Mouse (Mus musculus): ENCODE measurements around the gene March4.

The March4 gene

DNA sequence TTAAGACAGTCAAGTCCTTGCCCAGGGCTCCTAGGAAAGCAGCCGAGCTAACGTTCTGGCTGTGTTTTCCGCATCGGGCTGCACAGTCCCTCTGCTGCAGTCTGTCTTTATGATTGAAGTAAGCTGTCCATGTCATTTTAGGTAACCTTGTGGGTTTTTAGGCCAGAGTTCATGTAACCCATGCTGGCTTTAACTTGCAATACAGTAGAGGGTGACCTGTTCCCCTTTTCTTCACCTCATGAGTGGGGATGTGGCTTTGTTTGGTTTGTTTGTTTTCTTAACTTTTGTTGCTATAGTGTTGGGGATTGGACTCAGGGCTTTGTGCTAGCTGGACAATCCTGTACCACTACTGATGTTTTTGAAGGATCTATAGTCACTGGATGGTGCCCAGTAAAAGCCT, 146.3 kb downstream of the March4 start:
- DNase-seq (ENCODE audit: low spot score), result no peak

DNA sequence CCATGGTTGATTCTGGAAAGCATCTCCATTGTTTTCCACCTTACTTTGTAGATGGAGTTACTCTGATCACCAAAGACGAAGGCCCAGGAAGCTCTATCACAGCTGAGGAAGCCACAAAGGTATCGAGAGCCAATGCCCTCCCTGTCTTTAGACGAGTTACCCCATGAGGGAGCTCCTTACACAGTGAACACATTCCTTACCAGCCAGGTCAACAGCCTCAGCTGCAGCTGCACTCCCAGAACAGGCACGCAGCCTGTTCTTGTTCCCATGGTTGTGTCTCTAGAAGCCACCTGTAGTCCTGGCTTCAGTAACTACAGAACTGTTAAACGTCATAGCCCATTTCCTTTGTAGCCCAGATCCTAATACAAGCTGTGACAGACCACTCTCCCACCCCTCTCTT, 153.1 kb downstream of the March4 start:
- DNase-seq (ENCODE audit: low spot score), result no peak

DNA sequence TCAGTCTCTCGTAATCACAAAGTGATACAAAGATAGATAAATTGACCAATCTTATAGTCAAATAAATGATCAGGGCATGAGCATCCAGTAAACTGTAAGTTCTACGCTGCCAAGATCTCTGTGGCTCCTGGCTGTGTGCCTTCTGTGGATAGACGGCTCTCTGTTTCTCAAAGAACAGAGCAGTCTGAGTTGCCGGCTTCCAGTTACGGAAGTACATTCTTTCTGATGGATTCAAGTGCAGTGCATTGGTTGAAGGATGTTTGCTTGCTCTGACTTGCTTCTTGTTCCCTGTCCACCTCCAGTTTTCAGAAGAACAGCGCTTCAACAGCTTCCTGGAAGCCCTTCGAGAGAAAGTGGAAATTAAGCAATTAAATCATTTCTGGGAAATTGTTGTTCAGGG, 153.7 kb downstream of the March4 start:
- DNase-seq (ENCODE audit: low spot score), result no peak

DNA sequence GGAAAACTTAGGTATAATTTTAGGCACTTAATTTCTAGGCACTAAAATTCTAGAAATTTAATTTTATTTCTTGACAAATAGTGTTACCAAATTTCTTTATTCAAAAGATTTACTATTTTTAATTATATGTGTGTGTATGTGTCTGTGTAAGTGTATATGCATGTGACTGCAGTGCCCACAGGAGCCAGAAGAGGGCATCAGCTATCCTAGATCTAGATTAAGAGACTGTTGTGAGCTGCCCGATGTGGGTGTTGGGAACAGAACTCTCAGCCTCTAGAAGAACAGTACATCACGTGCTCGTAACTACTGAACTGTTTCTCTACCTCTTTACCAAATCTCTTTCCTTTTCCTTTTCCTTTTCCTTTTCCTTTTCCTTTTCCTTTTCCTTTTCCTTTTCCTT, 156.2 kb downstream of the March4 start:
- no peak for DNase-seq (ENCODE audit: low spot score)

DNA sequence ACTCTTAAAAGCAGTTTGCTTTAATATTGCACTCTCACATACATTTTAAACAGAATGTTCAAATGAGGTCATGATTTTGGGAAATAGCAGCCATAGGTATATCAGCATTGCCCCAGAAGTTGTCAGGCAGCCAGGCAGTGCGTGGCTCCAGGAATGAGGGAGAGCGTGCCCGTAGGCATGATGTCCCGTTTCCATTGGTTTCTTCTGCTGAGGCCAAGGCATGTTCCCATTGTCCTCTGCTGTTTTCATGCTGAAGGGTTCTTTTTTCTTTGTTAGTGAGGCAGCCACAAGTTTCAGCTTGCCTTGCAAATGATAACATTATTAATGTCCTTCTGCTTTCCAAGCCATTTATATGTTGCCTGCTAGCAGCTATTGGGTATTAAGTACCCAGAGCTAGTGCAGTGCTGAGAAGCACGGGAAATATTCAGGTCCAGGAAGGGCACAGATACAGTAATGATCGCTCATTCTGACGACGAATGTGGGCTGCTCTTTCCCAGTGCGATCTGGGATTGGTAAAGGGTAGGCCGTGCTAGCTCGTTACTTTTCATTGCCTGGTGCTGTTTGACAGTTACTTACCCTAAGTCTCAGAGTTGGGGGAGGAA, 156.9 kb downstream of the March4 start:
- no peak for DNase-seq (ENCODE audit: low spot score)

DNA sequence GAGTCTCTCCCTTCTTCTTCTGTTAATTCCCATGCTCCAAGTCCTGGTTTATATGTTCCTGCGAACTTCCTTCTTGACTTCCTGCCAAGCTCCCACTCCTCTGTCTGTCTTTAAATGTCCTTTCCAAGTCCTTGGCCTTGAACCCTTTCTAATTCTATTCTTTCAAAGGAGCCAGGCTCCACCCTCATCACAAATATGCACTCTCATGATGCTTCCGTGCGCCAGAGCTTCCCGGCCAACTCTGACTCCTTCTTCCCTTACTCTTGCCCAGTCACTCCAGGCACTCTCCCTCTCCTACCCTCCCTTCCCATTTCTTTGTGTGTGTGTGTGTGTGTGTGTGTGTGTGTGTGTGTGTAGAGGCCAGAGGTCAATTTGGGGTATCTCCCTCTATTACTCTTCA, 158.6 kb downstream of the March4 start:
- no peak for DNase-seq (ENCODE audit: low spot score)

Data from left cerebral cortex, adult 11 months (tissue).